Mouse (Mus musculus) heart, adult 2 months (tissue): ENCODE measurements at regions not wholly inside any gene's neighbourhood (a gene's known extent, or its start where the extent isn't known, plus 50 kb on each side); places are given as distances from the start of the nearest gene placed in this dataset.

Source experiments
- EP300 ChIP-seq: fragments of 200-500 bp; IDR thresholded peaks from 2 replicates; pipeline ENCODE4 v1.6.1; 2011; ENCODE audit warnings: low read depth, low read length, control low read depth; ENCODE audit not compliant: insufficient read depth
- POLR2A ChIP-seq: fragments of 200-500 bp; IDR thresholded peaks from 2 replicates; pipeline ENCODE4 v1.6.1; 2011; ENCODE audit warnings: mild to moderate bottlenecking, low read depth, low read length, control low read depth; ENCODE audit not compliant: insufficient read depth

DNA sequence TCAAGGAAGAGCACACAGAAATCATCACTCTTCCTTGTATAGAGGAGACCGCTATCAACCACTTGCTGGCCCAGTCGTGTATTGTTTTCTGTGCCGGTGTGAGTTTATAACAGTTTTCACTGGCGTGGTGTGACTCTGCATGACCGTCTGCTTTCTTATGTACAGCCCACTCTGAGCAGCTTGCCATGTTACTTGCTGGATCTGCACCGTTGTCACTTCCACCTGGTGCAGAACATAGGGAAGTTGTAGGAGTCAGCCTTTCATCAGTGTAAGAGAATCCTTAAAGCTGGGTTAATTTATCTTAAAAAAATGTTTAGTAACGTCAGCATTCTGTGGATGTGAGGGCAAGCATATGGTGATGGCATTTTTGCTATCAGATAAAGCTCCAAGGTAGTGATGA is 77.7 kb upstream of the Rai14 start:
- TF ChIP-seq POLR2A: no peak
- no peak for TF ChIP-seq EP300
